In the genomic region with DNA sequence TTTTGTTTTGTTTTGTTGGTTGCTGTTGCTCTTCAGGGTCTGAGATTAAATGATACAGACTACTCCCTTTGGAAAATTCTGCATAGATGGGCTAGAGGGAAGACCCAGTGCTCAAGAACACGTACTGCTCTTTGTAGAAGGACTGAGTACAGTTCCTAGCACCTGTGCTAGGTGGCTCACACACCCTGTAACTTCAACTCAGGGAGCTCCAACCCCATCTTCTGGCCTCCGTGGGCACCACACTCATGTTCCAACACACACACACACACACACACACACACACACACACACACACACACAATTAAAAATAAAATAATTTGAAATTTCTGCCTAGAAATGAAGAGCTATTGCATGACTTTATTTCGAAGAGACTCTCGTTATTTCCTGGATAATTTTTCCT, we compare ENCODE assay signal across 16 mouse cellular contexts. TPM values are rescaled to one million over a fixed set of nuclear protein-coding genes. Genes with fewer than 3 reads are reported as not detected.
DNase-seq lines count a peak whose midpoint lies in the region; ATAC-seq and TF ChIP-seq lines count a peak whose summit lies in the region.
"Had no signal": no experiment of that assay in that cellular context is flagged by ENCODE, and none has a peak within 500 bp of the region (broad histone marks: within the 10 kb centered on the region; RNA-seq: fewer than 3 reads in every experiment).

No protein-coding gene starts in this region.

- peak overlapping the region; percentile 40 for H3K27ac ChIP-seq in embryonic facial prominence, embryonic 14.5 days (replicated peaks; ENCODE audit: low read depth, low read length)
- H3K27ac ChIP-seq in embryonic facial prominence, embryonic 10.5 days (replicated peaks), result no peak overlapping the region
- H3K27ac ChIP-seq in heart, postnatal 0 days (ENCODE audit: low read depth), result peak overlapping the region; percentile 66
- peak overlapping the region; percentile 45; the same call in 1 of the 2 replicates for H3K27ac ChIP-seq in brown adipose tissue, adult 24 weeks (replicated peaks; ENCODE audit: low read depth, low read length)
- peak overlapping the region; percentile 84 for H3K27ac ChIP-seq in midbrain, embryonic 12.5 days (replicated peaks)
- H3K27ac ChIP-seq: embryonic facial prominence, embryonic 15.5 days; liver, embryonic 15.5 days had no signal

- no peak overlapping the region for H3K4me3 ChIP-seq in embryonic facial prominence, embryonic 14.5 days (ENCODE audit: low read depth, low read length)
- H3K4me3 ChIP-seq in embryonic facial prominence, embryonic 10.5 days, result no peak overlapping the region
- H3K4me3 ChIP-seq in heart, postnatal 0 days (ENCODE audit: low read depth, low read length), result no peak overlapping the region
- H3K4me3 ChIP-seq in brown adipose tissue, adult 24 weeks (ENCODE audit: insufficient read depth, low read depth, low read length), result no peak overlapping the region
- no peak overlapping the region for H3K4me3 ChIP-seq in midbrain, embryonic 12.5 days
- H3K4me3 ChIP-seq: embryonic facial prominence, embryonic 15.5 days; limb, embryonic 15.5 days; liver, embryonic 15.5 days had no signal

- H3K4me2 ChIP-seq in embryonic facial prominence, embryonic 14.5 days (ENCODE audit: low read depth, low read length), result no peak overlapping the region
- H3K4me2 ChIP-seq in heart, postnatal 0 days (ENCODE audit: low read depth, low read length), result no peak overlapping the region
- H3K4me2 ChIP-seq in midbrain, embryonic 12.5 days (replicated peaks), result 0 out of 2 replicates have a peak overlapping the region, but pooled peaks have one; percentile 3
- H3K4me2 ChIP-seq: embryonic facial prominence, embryonic 15.5 days; limb, embryonic 15.5 days; liver, embryonic 15.5 days had no signal

- H3K9ac ChIP-seq in embryonic facial prominence, embryonic 14.5 days (ENCODE audit: low read depth, low read length), result no peak overlapping the region
- H3K9ac ChIP-seq in heart, postnatal 0 days (replicated peaks; ENCODE audit: low read depth, low read length), result no peak overlapping the region
- H3K9ac ChIP-seq in midbrain, embryonic 12.5 days (replicated peaks), result no peak overlapping the region
- H3K9ac ChIP-seq: embryonic facial prominence, embryonic 15.5 days; limb, embryonic 15.5 days; liver, embryonic 15.5 days had no signal

- no peak for DNase-seq in embryonic facial prominence, embryonic 14.5 days (ENCODE audit: low spot score)
- DNase-seq in embryonic facial prominence, embryonic 10.5 days (ENCODE audit: low spot score), result no peak
- DNase-seq in heart, postnatal 0 days (ENCODE audit: low spot score), result no peak
- DNase-seq in heart, postnatal 36 days, result no peak
- no peak for DNase-seq in cerebellum, adult 9-11 months
- DNase-seq in cerebellum, adult 11 months, result no peak
- DNase-seq: adrenal gland, adult 8-10 months; right cerebral cortex, postnatal 25 days; thymus, postnatal 4 days had no signal

- no peak for ATAC-seq in embryonic facial prominence, embryonic 14.5 days (ENCODE audit: low read depth)
- ATAC-seq in heart, postnatal 0 days (ENCODE audit: insufficient read depth, low read depth), result no peak
- ATAC-seq in midbrain, embryonic 12.5 days (ENCODE audit: low FRiP score, low read depth), result peak; percentile 16; the same call in 1 of the 2 replicates
- ATAC-seq: intestine, embryonic 16.5 days had no signal

- H3K9me3 ChIP-seq in embryonic facial prominence, embryonic 14.5 days (ENCODE audit: control insufficient read depth, low read length), result peaks cover 8% of the 10 kb centered on the region; the same call in 1 of the 2 replicates
- peaks cover 3% of the 10 kb centered on the region; the same call in 1 of the 2 replicates for H3K9me3 ChIP-seq in embryonic facial prominence, embryonic 10.5 days
- H3K9me3 ChIP-seq in heart, postnatal 0 days (replicated peaks; ENCODE audit: control insufficient read depth, low read length), result no peaks in the 10 kb centered on the region
- peaks cover 6% of the 10 kb centered on the region; the same call in 1 of the 2 replicates for H3K9me3 ChIP-seq in midbrain, embryonic 12.5 days
- H3K9me3 ChIP-seq: limb, embryonic 15.5 days; liver, embryonic 15.5 days had no signal

- no peaks in the 10 kb centered on the region for H3K27me3 ChIP-seq in embryonic facial prominence, embryonic 14.5 days (replicated peaks; ENCODE audit: control insufficient read depth, insufficient read depth, low read length)
- peaks cover 60% of the 10 kb centered on the region for H3K27me3 ChIP-seq in embryonic facial prominence, embryonic 10.5 days (replicated peaks; ENCODE audit: low read depth, poor library complexity, severe bottlenecking)
- H3K27me3 ChIP-seq in heart, postnatal 0 days (ENCODE audit: control insufficient read depth, insufficient read depth, low read length), result no peaks in the 10 kb centered on the region
- H3K27me3 ChIP-seq in midbrain, embryonic 12.5 days, result peaks cover 48% of the 10 kb centered on the region
- H3K27me3 ChIP-seq: embryonic facial prominence, embryonic 15.5 days; limb, embryonic 15.5 days had no signal

- H3K36me3 ChIP-seq in embryonic facial prominence, embryonic 14.5 days (ENCODE audit: control insufficient read depth, insufficient read depth, low read length), result no peaks in the 10 kb centered on the region
- no peaks in the 10 kb centered on the region for H3K36me3 ChIP-seq in embryonic facial prominence, embryonic 10.5 days (replicated peaks)
- no peaks in the 10 kb centered on the region for H3K36me3 ChIP-seq in heart, postnatal 0 days (replicated peaks; ENCODE audit: control insufficient read depth, insufficient read depth, low read length)
- no peaks in the 10 kb centered on the region for H3K36me3 ChIP-seq in midbrain, embryonic 12.5 days
- H3K36me3 ChIP-seq: embryonic facial prominence, embryonic 15.5 days; limb, embryonic 15.5 days; liver, embryonic 15.5 days had no signal

- peaks cover 11% of the 10 kb centered on the region; the same call in 1 of the 2 replicates for H3K4me1 ChIP-seq in embryonic facial prominence, embryonic 14.5 days (ENCODE audit: control insufficient read depth, insufficient read depth, low read length)
- peaks cover 14% of the 10 kb centered on the region for H3K4me1 ChIP-seq in embryonic facial prominence, embryonic 10.5 days
- peaks cover 22% of the 10 kb centered on the region for H3K4me1 ChIP-seq in heart, postnatal 0 days (ENCODE audit: control insufficient read depth, insufficient read depth)
- H3K4me1 ChIP-seq in brown adipose tissue, adult 24 weeks (ENCODE audit: control insufficient read depth, insufficient read depth, insufficient read length, low read length), result peaks cover 14% of the 10 kb centered on the region
- peaks cover 17% of the 10 kb centered on the region for H3K4me1 ChIP-seq in midbrain, embryonic 12.5 days

- TF ChIP-seq CTCF in heart, postnatal 0 days (IDR thresholded peaks at IDR 0.05; ENCODE audit: low read depth), result no peak

- 76% methylated on average over 4 of the region's 4 CpGs for WGBS in embryonic facial prominence, embryonic 14.5 days
- WGBS in embryonic facial prominence, embryonic 10.5 days, result 78% methylated on average over 4 of the region's 4 CpGs
- 82% methylated on average over 4 of the region's 4 CpGs for WGBS in heart, postnatal 0 days
- 43% methylated on average over 4 of the region's 4 CpGs for WGBS in midbrain, embryonic 12.5 days

- no peak for TF ChIP-seq EP300 in heart, postnatal 0 days (IDR thresholded peaks at IDR 0.05; ENCODE audit: low read depth)

- intact Hi-C loops in heart, postnatal 36 days (cut with DNase I), result no loop called here

RNA-seq across cellular contexts. Expression of a gene that starts 47.8 kb away (rescaled TPM):
- 3.5 and 4.9 TPM in 2 replicates for polyA plus RNA-seq in embryonic facial prominence, embryonic 14.5 days (2014; fragmentation: Nextera tagmentation; extraction: Ambion mirVana)
- 2.5 and 3.1 TPM in 2 replicates for polyA plus RNA-seq in embryonic facial prominence, embryonic 10.5 days (2016; fragmentation: Nextera tagmentation; extraction: Ambion mirVana)
- 17.3 and 27.4 TPM in 2 replicates for total RNA-seq in heart, postnatal 0 days (2014; rRNA removed; ENCODE audit: low replicate concordance)
- 16.9 and 17.7 TPM in 2 replicates for polyA plus RNA-seq in heart, postnatal 0 days (2015; fragmentation: Nextera tagmentation; extraction: Ambion mirVana)
- 10 to 100 TPM; 23.5 to 26.2 TPM for total RNA-seq in heart, postnatal 36 days (2021)
- polyA plus RNA-seq in brown adipose tissue, adult 24 weeks (2012; ENCODE audit: insufficient read depth, insufficient read length, missing spikeins), result 60.2 and 61.2 TPM in 2 replicates
- 2.7 and 2.9 TPM in 2 replicates for polyA plus RNA-seq in midbrain, embryonic 12.5 days (2016; fragmentation: Nextera tagmentation; extraction: Ambion mirVana)
- total RNA-seq: monocyte, adult 5-6 weeks had no signal
